Mouse (Mus musculus): ENCODE data around the gene Irgm1. TPM values are rescaled to one million over a fixed set of nuclear protein-coding genes. Genes with fewer than 3 reads are reported as not detected.
"Not testable (repeated sequence)": the region's sequence is repeated elsewhere in the genome, so short reads cannot be mapped to it uniquely, and the experiment has no call there.

Irgm1 gene
- total and polyA plus RNA-seq, 3 experiments = 25.7 to 58.1 (median 49.0) TPM

GRCm38 (mm10) chr11:48900654-48901566 is 29.4 kb upstream of the Irgm1 start:
- H3K4me3 ChIP-seq (replicated peaks in 1 of 3; ENCODE audit: low read depth in 2 of 3, low read length in 2 of 3, poor library complexity in 1 of 3) = peak overlapping the region; percentile 27 to 68 (median 38)
- peak overlapping the region; percentile 100 for H3K4me2 ChIP-seq (ENCODE audit: insufficient read depth, low read depth, poor library complexity, severe bottlenecking)
- H3K4me1 ChIP-seq (ENCODE audit: control insufficient read depth in 1 of 2, insufficient read depth in 2 of 2) = peaks cover 26 to 71% of the 10 kb centered on the region in 2 experiments
- H3K9me3 ChIP-seq (replicated peaks; ENCODE audit: low read length); dilution Hi-C loops (cut with MboI; ENCODE audit: extremely low pct_ligation_motif_present, extremely low pct_unique_long_range_greater_than_20kb, low sequenced_read_pairs); H3K79me2 ChIP-seq (replicated peaks; ENCODE audit: control insufficient read depth, extremely low read depth, insufficient read depth, poor library complexity, severe bottlenecking); H3K36me3 ChIP-seq (replicated peaks in 1 of 2; ENCODE audit: control insufficient read depth in 1 of 2, insufficient read depth in 1 of 2, low read length in 1 of 2); in situ Hi-C loops (cut with MboI; ENCODE audit: low pct_ligation_motif_present, low pct_unique_long_range_greater_than_20kb, low sequenced_read_pairs); H3K27me3 ChIP-seq (replicated peaks): not testable (repeated sequence)
- peak overlapping the region; percentile 62 for H3K9ac ChIP-seq (ENCODE audit: insufficient read depth, low read depth)
- TF ChIP-seq MXI1 (IDR thresholded peaks at IDR 0.05; ENCODE audit: low read depth, low read length) (peak; percentile 50; the same call in 1 of the 2 replicates), JUN (IDR thresholded peaks at IDR 0.05; ENCODE audit: insufficient read depth, low read depth, low read length) (0 out of 2 replicates have a peak, but pooled peaks have one; percentile 23), JUND (conservative IDR thresholded peaks at IDR 0.05; ENCODE audit: low read depth, low read length) (peak; percentile 67), MAFK (IDR thresholded peaks at IDR 0.05; ENCODE audit: insufficient replicate concordance, low read length) (peak; percentile 72; the same call in 1 of the 2 replicates), MAX (IDR thresholded peaks at IDR 0.05; ENCODE audit: low read length) (peak; percentile 61; the same call in 1 of the 2 replicates), MEF2A (IDR thresholded peaks at IDR 0.05; ENCODE audit: borderline replicate concordance, low read depth, low read length) (peak; percentile 80), ETS1 (conservative IDR thresholded peaks at IDR 0.05; ENCODE audit: low read depth, low read length) (peak; percentile 88), NELFE (IDR thresholded peaks at IDR 0.05; ENCODE audit: low read depth, low read length) (0 out of 2 replicates have a peak, but pooled peaks have one; percentile 36), ZNF384 (IDR thresholded peaks at IDR 0.05; ENCODE audit: low read depth, low read length) (0 out of 2 replicates have a peak, but pooled peaks have one; percentile 15), IRF4 (IDR thresholded peaks at IDR 0.05; ENCODE audit: low read depth, low read length) (peak; percentile 97), MAZ (IDR thresholded peaks at IDR 0.05; ENCODE audit: low read depth, low read length) (peak; percentile 82), MYC (IDR thresholded peaks at IDR 0.05; ENCODE audit: low read depth, low read length) (peak; percentile 81), SIN3A (IDR thresholded peaks at IDR 0.05; ENCODE audit: low read length) (peak; percentile 83), ELF1 (IDR thresholded peaks at IDR 0.05; ENCODE audit: low read depth, low read length) (0 out of 2 replicates have a peak, but pooled peaks have one; percentile 51), KAT2A (IDR thresholded peaks at IDR 0.05; ENCODE audit: insufficient replicate concordance, low read length) (0 out of 2 replicates have a peak, but pooled peaks have one; percentile 40), SMC3 (IDR thresholded peaks at IDR 0.05; ENCODE audit: low read depth, low read length) (peak; percentile 13; the same call in 1 of the 2 replicates), TBP (conservative IDR thresholded peaks at IDR 0.05; ENCODE audit: low read depth, low read length) (0 out of 2 replicates have a peak, but pooled peaks have one; percentile 18), TCF12 (IDR thresholded peaks at IDR 0.05; ENCODE audit: low read depth, low read length) (peak; percentile 83), RCOR1 (conservative IDR thresholded peaks at IDR 0.05; ENCODE audit: low read depth, low read length) (peak; percentile 92), CHD2 (IDR thresholded peaks at IDR 0.05; ENCODE audit: low read length) (peak; percentile 91), EP300 (IDR thresholded peaks at IDR 0.05; ENCODE audit: low read length) (peak; percentile 98), BHLHE40 (IDR thresholded peaks at IDR 0.05; ENCODE audit: low read depth, low read length) (peak; percentile 78), UBTF (IDR thresholded peaks at IDR 0.05; ENCODE audit: low read depth, low read length) (0 out of 2 replicates have a peak, but pooled peaks have one; percentile 6)
- DNase-seq (ENCODE audit: extremely low read depth) = peak; percentile 93
- H3K27ac ChIP-seq (ENCODE audit: insufficient read depth, low read depth) = peak overlapping the region; percentile 94

Measured in CH12.LX (cell line).